Mouse (Mus musculus) lung, adult 18-20 months (tissue): ENCODE results near the gene Ifitm2.
A peak's percentile ranks its signal among the peaks of the same experiment; 100 is the strongest.

Experiments
- DNase-seq, 2 experiments: peaks; one replicate each; pipeline ENCODE4 v3.0.0; 2022; ENCODE audit warnings: mixed read lengths in 2 of 2

The Ifitm2 gene

DNA sequence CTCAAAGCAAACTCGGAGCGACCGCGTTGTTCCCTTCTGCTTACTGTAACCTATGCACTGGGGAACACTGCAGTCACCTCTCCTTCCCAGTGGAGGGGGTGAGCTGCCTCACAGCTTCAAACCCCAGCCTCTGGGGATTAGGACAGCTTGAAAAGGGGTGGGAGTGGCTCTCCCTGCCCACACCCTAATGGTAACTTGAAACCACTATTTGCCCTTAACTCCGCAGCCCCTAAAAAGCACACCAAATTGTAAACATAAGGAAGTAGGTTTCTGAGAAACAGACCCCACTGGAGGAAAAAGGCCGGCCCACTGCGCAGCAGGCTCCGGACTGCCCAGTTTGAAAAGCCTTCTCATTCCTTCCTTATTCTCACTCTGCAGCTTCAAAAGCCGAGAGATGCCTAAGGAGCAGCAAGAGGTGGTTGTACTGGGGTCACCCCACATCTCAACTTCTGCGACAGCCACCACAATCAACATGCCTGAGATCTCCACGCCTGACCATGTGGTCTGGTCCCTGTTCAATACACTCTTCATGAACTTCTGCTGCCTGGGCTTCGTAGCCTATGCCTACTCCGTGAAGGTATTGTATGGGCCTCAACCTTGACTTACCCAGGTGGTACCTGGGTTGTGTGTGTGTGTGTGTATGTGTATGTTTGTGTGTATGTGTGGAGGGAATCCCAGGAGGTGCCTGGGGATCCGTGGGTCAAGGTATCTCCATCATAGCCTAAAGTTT lies 12.2 kb upstream of the Ifitm2 start:
- peak in 1 of 2 experiments; percentile 55 for DNase-seq

DNA sequence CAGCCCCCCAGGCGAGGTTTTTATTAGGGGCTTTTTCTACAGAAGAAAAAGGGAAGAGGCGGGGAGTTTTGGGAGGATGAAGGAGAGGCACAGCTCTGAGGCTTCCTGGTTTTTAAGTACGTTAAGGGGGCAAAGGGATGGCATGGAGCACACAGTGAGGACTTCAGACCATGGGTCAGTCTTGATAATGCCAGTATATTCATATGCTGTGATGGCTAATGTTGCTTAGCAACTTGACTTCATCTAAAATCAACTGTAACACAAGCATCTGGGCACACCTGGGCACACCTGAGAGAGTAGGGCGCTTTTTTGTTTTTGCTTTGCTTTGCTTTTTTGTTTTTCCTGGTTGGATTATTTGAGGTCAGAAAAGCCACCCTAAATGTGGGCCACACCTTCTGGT lies 11.1 kb upstream of the Ifitm2 start, which contains the start of gene Ifitm1:
TSS of gene Ifitm1 (plus strand) at position 301 of the 400 bp plus-strand sequence.
- DNase-seq = no peak

DNA sequence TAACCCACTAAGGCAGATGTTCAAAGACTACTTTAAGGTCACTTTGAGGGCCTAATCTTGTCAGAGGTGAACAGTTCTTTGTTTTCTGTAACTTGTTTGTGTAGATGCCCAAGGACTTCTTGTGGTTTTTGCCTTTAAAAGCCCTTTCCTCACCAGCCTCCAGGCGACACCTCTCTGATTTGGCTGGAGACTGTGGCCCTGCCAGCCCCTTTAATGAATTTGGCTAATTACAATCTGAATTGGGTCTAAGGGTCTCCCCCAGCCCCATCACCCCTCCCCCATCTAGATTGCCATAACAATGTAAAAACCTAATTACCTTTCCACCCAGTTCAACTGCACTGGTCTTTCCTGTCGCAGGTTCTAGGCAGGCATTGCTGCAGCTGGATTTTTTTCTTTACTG lies 6.9 kb upstream of the Ifitm2 start:
- DNase-seq = no peak

DNA sequence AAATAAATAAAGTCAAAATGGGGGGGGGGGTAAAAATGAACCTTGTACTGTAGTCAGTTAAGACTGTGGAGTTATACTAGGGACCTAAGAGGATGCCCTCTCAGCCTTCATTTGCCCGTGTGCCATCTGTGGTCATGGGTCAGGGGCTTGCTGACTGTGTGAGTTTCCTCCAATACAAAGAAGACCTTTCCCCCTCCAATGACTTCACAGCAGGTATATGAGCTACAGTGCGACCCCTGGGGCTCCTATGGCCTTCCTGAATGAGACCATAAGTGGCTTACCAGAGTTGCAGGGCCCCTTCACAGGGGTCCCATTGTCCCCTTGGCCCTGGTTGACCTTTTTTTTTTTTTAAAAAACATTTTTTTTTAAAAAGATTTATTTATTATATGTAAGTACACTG lies 5.6 kb upstream of the Ifitm2 start:
- DNase-seq = no peak

DNA sequence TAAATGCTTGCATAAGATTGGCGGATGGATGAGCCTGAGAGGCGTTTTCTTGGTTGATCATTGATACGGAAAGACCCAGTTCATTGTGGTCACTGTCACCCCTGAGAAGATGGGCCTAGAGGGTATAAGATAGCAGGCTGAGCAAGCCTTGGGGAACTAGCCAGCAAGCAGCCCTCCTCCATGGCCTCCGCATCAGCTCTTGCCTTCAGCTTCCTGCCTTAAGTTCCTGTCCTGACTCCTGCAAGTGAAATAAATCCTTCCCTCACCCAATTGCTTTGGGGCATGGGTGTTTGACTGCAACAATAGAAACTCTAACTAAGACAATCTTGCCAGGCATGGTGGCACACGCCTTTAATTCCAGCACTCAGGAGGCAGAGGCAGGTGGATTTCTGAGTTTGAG lies 4.2 kb upstream of the Ifitm2 start:
- no peak for DNase-seq

DNA sequence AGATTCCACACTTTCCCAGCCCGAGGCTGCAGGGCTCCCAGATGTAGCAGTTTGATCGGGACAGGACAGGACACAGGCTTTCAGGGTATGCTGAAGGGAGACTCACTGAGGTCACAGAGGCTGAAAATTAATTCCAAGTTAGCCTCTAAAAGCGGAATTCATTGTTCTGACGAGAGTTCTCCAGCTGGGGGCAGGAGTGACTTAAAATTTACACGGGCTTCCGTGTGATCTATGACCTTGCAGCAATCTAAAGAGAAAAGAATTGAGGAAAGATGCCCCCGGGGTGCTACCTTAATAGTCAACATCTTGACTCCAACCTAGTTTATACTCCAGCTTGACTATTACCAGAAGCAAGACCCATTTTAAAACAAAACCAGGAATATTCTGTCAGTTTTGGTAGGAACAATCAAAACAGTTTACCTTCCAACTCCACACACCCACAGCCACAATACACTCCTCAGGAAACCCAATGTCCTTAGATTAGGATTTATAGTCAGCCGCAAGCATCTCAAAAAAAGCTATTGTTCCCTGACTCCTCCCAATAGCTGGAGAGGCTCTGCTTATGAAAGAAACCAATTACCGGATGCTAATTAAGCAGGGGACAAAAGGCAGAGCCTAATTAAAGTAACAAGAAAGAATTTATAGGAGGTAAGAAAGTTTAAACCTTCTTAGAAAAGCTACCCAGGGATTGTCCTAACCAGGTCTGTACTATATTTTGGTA lies 3.6 kb upstream of the Ifitm2 start:
- DNase-seq = peak in 1 of 2 experiments; percentile 55

DNA sequence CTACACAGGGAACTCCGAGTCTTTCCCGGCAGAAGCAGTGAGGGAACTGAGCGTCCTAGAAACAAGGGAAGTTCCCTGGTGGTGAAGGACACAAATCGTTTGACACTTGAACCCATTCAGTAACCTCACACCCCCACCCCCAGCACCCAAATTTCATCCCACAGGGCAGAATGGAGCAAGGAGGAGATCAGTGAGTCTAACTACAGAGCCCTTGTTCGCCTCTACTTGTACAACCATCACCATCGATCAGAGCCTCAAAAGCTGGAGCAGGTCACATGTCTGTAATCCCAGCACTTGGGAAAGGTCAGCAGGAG lies 726 bp upstream of the Ifitm2 start:
- DNase-seq = no peak

DNA sequence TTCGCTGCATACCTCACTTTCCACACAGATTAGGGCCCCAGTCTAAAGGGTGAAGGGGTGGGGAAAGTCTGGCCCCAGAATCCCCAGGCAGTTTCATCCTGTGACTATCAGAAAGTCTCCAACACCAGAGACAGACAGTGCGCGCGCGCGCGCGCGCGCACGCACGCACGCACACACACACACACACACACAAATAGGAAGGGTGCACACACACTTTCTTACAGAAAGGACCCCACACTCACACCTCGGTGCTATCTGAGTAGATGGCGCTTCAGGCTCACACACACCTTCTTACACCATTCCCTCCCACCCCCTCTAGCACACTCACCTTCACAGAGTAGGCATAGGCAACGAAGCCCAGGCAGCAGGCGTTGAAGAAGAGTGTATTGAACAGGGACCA lies 445 bp downstream of the Ifitm2 start:
- DNase-seq = no peak

DNA sequence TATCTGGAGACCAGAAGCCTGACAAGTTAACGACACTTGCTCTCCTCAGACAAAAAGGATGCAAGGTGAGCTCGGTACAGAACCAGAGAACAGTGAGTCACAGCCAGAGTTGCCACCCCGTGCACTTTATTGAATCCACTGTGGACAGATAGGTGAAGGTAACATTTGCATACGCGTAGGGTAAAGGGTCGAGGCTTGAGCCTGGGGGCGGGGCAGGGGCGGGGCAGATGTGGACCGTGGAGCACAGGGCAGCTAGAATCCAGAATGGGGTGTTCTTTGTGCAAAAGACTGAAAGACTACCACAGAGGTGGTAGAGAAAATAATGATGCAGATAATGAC lies 1.1 kb downstream of the Ifitm2 start:
- DNase-seq = no peak

DNA sequence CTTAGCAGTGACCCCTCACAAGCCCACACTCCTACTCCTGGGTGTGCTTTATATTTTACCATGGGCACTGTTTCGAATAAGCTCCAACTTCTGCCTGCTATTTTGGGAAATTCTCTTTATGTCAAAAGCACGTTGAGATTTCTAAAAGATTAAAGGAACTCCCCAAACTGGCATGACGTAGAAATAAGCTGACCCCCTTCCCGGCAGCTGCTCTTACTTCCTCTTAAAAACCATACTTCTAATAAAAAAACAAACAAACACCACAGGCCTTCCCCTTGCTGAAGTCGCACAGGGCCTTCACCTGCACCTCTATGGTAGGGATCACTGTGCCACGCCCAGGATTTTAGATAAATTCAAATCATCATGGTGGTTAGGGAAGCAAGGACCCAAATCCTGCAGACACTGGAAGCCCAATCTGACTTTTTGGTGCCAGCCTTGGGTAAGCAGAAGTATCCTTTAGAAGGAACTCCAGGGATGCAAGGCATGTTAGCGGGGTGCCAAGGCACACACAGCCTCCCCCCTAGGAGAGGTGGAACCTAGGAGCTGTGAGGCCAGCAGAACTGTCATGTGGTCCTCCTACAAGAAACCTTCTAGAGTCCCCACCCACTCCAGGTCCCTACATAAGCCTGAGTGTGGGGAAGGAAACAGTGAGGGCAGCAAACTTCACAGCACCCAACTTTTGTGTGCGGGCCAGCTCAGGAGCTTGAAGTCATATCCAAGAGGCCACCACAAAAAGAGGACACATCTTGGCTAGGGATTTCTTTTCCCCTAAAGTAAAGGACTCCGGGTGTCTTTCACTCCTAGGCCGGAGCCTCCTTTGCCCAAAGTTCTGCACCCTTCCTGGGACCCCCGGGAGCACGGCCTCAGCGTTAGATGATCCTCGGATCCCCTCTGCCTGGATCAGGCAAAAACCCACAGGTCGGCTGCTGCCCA lies 1.7 kb downstream of the Ifitm2 start:
- peak in 1 of 2 experiments; percentile 48 for DNase-seq

DNA sequence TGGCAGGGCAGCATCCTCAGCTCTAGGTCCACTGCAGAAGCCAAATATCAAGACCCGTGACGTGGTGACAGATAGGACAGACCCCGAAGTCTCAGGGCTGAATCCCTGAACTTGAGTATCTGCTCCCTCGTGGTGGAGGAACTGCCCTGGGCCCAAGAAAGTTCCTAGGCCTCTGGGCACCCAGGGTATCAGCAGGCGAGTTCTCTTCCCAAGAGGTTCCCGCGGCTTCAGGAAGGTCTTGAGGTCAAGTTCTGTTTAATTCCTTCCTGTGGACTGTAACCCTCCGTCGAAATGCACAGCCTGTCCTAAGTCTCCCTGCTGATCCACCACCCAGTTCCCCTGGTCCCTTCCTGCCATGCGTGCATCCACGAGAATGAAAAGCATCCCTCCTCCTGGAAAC lies 2.7 kb downstream of the Ifitm2 start:
- DNase-seq = peak in 1 of 2 experiments; percentile 41

DNA sequence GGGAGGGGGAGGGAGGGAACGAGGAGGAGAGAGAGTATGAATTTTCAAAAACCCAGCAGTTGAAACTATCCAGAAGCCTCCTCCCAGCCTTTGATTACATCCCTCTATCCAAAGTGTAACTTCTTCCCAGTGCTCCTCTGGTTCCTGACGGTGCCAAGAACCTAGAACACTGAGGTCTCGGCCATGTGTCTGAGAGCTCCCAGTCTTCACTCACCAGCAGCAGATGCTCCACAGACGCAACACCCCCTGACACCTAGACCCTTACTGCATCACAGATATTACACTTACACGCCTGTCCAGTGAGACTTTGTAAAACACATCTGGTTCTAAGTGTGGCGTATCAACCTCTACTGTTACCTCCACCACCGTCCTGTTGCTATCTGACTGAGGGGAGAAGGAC lies 3.3 kb downstream of the Ifitm2 start:
- DNase-seq = no peak

DNA sequence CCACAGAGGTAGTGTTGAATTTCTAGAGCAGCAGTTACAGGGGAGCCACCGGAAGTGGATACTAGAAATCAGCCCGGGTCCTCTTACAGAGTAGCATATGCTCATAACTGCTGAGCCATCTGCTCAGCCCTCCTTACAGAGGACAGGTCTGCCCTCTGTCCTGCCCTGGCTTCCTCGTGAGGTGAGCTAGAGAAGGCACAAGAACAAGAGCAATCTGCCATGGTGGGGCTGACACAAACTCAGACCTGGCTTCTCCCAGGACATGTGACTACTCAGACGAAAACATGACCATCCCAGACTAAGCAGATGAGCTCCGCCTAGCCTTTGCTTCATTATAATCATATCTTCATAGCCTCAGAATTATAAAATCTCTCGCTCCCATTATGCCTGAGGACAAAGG lies 4.0 kb downstream of the Ifitm2 start:
- no peak for DNase-seq

DNA sequence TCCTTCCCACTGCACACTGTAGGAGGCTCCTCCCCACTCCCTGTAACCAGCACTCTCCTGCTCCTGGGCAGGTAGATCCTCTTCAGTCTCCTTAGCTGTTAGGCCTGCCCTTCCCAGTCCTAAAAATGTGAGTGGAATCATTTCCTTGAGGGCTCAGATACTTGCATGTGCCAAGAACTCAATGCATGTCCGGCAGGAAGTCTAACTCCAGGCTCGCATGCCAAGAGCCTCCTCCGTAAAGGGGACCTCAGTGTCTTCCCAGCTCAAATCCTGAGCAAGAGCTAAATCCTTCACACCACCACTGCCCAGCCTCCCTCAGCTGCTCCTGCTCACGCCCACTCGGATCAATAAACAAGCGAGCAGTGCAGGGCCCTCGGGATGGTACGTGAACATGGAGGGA lies 4.7 kb downstream of the Ifitm2 start:
- peak; percentile 52 to 60 for DNase-seq

DNA sequence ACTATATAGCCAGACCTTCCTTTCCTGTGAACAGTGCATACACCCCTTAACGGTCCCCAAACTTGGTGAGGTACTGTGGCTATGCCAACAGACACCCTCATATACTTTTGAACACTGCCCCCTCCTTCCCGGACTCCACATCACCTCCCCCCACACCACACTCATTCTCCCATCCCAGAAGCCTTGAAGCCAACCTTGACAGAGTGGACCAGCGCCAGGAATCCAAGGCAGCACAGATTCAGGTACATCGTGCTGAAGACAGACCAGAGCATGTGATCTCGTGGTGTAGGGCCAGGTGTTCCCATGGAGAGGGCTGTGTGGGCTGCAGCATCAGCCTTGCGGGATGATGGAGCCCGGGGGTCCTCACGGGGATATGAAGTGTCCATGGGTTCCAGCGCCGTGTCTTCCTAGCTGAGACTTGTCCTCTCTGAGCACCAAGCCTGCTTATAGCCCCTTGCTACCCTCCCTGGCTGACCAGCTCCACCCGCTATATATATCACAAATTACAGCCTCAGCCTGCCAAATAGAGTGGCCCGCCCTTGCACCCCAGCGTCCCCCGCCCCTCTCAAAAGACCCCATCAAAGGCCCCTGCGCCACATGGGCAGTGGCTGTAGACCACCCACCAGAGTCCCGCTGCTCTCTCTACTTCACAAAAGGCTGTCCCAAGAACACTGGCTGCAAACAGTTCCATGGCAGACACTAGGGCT lies 5.8 kb downstream of the Ifitm2 start, which contains the start of gene Ifitm5:
TSS of gene Ifitm5 (minus strand) at position 468 of the 707 bp plus-strand sequence.
- DNase-seq = no peak

DNA sequence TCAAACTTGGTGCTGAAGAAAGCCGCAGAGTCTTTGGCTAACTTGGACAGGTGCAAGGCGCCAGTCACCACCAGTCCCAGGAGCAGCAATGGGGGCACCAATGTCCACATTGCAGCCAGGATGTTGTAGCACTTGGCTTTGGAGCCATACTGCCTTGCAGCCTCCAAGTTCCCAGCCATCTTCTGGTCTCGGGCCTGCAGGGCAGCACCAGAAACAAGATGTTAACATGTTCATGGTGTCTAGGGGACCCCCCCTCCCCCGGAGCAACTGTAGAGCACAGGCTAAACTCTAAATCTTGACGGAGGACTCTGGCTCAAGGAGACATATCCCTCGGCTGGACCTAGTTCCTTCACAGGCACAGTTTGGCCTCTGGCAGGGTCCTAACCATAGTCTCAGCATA lies 6.5 kb downstream of the Ifitm2 start:
- no peak for DNase-seq

DNA sequence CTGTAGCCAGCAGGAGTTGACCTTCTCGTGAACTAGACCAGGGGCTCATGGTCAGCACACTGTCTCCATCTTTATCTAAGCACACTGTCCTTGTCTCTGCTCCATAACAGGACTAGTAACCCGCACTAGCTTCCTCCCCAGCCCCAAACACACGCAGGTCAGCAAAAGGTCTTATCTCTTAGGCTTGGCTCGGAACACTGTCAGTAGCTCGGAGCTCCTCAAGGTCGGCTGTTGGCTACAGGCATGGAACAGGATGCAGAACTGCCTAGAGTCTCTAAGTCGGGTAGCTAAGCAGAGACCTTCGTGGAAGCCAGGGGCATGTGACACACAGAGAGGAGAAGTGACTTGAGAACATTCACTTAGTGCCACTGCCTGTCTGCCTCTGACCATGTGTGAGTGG lies 7.6 kb downstream of the Ifitm2 start:
- no peak for DNase-seq

DNA sequence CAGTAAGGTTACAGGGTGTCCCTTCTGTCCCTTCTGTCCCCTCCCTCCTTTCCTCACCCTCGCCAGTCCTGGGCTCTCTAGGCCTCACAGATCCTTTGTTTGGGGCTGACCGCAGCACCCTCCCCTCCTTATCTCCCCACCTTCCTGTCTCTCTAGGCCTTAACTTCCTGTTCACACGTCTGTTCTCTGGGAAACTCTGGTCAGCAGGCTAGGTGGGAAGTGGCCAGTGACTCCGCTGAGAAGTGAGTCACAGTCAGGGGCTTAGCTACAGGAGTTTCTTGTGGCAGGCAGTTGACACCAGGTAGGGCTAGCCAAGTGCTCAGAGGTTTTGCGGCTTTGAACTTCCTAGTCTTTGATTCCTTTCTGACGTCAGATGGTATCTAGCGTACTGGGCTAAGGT lies 8.8 kb downstream of the Ifitm2 start:
- peak; percentile 52 to 64 for DNase-seq

DNA sequence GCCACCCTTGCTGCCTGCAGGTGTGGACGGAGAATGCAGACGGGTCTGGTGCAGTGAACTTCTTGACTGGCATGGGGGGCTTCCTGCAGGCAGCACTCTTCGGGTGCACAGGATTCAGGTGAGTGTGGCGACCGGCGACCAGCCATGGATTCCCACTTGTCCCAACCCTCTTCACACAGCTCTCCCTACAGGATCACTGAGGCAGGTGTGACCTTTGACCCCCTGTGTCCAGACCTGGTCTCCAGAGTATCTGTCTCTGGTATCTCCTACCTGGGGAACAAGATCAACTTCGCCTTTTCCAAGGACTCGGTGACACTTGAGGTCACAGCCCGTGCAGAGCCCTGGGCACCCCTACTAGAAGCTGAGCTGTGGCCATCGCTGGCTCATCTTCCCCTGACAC lies 9.5 kb downstream of the Ifitm2 start:
- no peak for DNase-seq

DNA sequence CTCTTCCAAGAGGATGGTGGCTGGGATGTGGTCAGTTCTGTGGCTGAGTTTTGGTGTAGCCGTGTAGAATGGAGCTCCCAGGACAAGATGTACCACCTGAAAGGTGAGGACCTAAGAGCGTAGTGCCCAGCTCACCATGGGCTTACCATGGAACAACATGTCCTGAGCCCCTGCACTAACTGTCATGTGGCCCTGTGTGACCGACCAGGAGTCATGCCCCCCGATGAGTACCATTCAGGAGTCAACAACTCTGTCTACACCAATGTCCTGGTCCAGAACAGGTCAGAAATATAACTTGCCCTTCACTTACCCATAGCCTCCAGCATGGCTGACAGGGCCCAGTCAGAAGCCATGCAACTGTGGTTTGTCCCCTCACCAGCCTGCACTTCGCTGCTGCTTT lies 10.5 kb downstream of the Ifitm2 start:
- no peak for DNase-seq

DNA sequence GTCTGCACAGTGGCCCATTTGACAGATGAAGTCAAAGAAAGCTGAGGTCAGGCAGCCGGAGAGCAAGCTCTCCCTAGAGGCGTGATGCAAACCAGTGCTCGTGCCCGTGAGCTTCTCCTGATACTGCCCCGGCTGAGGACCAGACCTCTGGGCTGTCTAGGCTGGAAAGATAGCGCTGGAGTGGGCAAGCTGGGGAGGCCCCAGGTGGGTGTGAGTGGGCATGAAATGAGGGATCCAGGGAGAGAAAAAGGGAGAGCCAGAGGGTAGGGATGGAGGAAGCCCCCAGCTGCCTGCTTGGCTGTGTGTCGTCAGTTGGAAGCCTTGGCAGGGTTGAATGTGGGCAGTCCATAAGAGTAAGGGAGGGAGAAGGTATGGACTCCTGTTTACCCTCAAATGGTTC lies 11.6 kb downstream of the Ifitm2 start:
- DNase-seq = no peak

DNA sequence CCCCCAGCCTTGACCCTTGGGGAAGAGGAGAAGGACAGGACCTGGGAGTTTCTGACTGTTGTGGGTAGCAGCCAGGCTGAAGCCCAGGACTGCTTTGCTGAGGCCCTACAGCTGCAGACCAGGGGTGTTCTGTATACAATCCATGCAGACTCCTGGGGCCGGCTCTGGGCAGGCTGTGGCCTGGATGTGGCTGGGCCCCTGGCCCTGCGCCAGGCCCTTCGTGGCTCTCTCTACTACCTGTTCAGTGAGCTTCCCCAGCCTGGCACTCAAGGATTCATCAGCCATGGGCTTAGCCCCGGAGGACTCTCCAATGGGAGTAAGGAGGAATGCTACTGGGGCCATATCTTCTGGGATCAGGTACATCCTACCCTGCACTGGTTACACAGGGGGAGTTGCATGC lies 12.4 kb downstream of the Ifitm2 start:
- DNase-seq = no peak

DNA sequence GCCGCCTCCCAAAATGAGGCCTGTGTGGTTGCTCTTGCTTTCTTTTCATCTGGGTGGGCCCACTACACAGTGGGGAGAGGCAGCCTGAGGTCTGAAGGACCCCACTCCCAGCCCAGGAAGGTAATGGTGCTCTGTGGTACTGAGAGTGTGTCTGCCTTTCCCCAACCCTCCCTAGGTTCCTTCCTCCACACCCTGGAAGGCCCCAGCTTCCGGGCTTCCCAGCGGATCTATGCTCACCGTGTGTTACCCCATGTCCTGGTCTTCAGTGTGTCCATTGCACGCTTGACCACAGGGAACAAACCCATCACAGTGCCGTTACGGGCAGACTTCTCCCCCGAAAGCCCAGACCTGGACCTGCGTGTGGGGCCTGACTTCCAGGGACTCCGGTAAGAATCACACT lies 13.0 kb downstream of the Ifitm2 start:
- DNase-seq = no peak
